Mouse (Mus musculus) testis, adult 2 months (tissue): ENCODE measurements at regions not wholly inside any gene's neighbourhood (a gene's known extent, or its start where the extent isn't known, plus 50 kb on each side); places are given as distances from the start of the nearest gene placed in this dataset.

ENCODE experiments used
- H3K27ac ChIP-seq: fragments of 200-500 bp; 2 replicates; pipeline ENCODE4 v1.5.1; 2012; ENCODE audit warnings: low read depth, low read length; ENCODE audit not compliant: control insufficient read depth, insufficient read depth
- H3K27me3 ChIP-seq: fragments of 200-500 bp; 2 replicates; pipeline ENCODE4 v1.6.1; 2012; ENCODE audit warnings: mild to moderate bottlenecking, low read length, moderate library complexity; ENCODE audit not compliant: control insufficient read depth, insufficient read depth
- H3K36me3 ChIP-seq: fragments of 200-500 bp; 2 replicates; pipeline ENCODE4 v1.6.1; 2012; ENCODE audit warnings: mild to moderate bottlenecking, low read length; ENCODE audit not compliant: control insufficient read depth, insufficient read depth
- H3K4me1 ChIP-seq: fragments of 200-500 bp; 2 replicates; pipeline ENCODE4 v1.6.1; 2012; ENCODE audit warnings: low read length; ENCODE audit not compliant: control insufficient read depth, insufficient read depth
- H3K4me3 ChIP-seq: fragments of 200-500 bp; 2 replicates; pipeline ENCODE4 v1.5.1; 2012; ENCODE audit warnings: low read depth, mild to moderate bottlenecking, low read length, moderate library complexity, mixed read lengths; ENCODE audit not compliant: control insufficient read depth
- CTCF ChIP-seq: fragments of 200-500 bp; IDR thresholded peaks from 2 replicates; pipeline ENCODE4 v1.5.1; 2012; ENCODE audit warnings: low read depth, mild to moderate bottlenecking, inconsistent platforms, low read length, moderate library complexity; ENCODE audit not compliant: control insufficient read depth, insufficient read depth, insufficient replicate concordance
- POLR2A ChIP-seq: fragments of 200-500 bp; IDR thresholded peaks from 2 replicates; pipeline ENCODE4 v1.6.1; 2012; ENCODE audit warnings: low read depth, mild to moderate bottlenecking, inconsistent platforms, low read length, moderate library complexity; ENCODE audit not compliant: control insufficient read depth

DNA sequence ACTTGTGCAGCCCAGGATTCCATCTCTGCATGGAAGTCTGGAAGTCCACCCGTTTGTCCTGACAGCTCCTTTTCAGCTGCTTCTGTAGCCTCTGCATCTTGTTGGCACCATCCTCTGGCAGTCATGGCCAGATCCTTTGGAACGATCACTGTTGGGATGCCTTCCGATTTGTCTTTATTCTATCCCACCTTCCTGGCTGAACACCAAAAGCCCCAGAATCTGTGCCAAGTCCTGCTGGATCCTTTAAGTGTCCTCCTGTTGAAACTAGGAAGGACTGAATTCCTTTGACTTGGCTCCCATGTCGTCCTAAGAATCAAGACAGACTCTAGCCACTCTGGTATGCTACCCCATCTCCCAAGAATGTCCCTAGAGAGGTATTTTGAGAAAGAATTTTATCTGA lies 201.3 kb downstream of the Tex36 start:
- TF ChIP-seq POLR2A (no peak), CTCF (no peak)
- no peak overlapping the region for H3K4me3 ChIP-seq
- H3K27me3 ChIP-seq: no peaks in the 10 kb centered on the region
- no peak overlapping the region for H3K27ac ChIP-seq
- H3K36me3 ChIP-seq: no peaks in the 10 kb centered on the region
- H3K4me1 ChIP-seq: no peaks in the 10 kb centered on the region

DNA sequence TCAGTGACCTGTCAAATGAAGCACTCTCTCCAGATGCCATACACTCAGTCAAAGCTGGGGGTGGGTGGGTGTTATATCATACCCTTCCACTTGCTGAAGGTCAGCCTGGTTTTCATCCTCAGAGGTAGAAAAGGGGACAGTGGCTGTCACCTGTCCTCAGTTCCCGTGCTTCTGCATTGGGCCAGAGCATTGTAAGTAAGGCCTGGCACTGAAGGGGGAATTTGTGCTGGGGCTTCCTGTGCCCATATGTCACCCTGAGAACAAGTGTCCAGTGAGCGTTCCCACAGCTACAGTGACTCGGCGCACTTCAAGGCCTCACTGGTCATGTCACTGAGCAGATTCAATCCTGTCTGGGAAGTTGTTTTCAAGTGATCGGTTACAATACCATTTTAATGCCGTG lies 213.2 kb downstream of the Tex36 start:
- Histone ChIP-seq H3K4me3 (no peak overlapping the region), H3K27me3 (no peaks in the 10 kb centered on the region), H3K27ac (no peak overlapping the region), H3K4me1 (no peaks in the 10 kb centered on the region), H3K36me3 (no peaks in the 10 kb centered on the region)
- TF ChIP-seq CTCF: no peak
- no peak for TF ChIP-seq POLR2A

DNA sequence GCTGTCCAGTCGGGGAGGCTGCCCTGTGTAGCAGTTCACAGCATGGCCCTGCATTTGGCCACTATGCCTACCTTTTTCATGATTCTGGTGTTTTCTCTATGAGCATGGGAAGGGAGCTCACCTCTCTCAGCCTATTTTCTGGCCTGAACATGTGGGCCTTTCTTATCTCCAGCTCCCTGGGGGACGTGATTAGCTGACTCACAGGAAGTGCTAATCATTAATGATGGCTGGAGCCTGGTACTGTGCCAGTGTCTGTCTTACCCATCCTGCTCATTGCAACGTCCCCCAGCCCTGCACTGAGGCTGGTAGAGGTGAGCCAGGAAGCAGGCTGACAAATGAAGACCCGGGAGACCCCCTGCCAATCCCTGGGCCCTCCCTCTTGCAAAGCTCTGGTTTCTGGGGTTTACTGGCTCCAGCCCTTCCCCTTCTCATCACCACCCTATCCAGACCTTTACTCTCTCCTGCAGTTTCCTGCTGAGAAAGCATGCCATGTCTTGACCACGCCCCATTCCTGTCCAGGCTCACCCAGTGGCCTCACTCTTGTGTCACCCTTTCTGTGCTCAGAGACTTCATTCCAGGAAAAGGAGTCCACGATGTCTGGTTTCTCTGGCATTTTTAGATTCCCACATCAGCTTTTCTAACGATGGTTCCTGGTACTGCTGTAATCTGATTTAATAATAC lies 219.8 kb downstream of the Tex36 start:
- Histone ChIP-seq H3K27ac (no peak overlapping the region), H3K4me3 (no peak overlapping the region), H3K4me1 (peaks cover 6% of the 10 kb centered on the region), H3K36me3 (no peaks in the 10 kb centered on the region), H3K27me3 (no peaks in the 10 kb centered on the region)
- TF ChIP-seq CTCF (no peak), POLR2A (no peak)

DNA sequence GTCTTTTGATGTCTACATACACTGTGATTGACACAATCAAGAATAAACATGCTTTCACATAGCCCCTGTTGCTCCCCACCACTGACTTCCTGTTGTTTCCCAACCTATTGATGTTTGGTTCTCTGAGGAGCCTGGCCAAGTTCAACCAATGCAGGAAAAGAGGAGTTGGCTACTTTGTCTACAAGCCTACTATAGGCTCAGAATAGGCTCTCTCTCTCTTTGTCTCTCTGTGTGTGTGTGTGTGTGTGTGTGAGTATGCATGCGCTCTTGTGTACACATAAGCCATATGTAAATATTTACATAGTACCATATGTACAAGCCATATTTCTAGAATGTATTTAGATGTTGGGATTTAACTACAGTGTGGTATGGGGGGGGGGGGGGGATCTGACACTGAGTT lies 222.6 kb downstream of the Tex36 start:
- Histone ChIP-seq H3K36me3 (no peaks in the 10 kb centered on the region), H3K27ac (no peak overlapping the region), H3K4me1 (peaks cover 6% of the 10 kb centered on the region), H3K27me3 (no peaks in the 10 kb centered on the region), H3K4me3 (no peak overlapping the region)
- TF ChIP-seq CTCF (no peak), POLR2A (no peak)

DNA sequence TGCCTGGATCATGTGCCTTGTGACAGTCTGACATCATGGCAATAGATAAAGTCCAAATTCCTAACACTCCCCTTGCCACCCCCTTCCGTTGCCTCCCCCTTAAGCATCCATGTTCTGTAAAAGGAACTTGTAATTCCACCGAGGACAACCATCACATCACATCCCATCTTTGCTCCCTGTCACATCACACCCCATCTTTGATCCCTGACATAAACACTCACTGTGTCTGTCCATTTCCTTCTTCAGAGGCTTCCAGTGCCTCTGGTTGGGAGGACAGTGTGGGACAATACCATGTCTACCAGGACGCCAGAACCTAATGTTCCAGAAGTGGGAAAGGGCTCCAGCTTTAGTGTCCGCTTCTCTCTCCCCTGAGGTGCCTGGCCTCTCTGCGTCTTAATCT lies 223.6 kb downstream of the Tex36 start:
- TF ChIP-seq POLR2A: no peak
- no peak for TF ChIP-seq CTCF
- Histone ChIP-seq H3K4me3 (no peak overlapping the region), H3K27me3 (no peaks in the 10 kb centered on the region), H3K36me3 (no peaks in the 10 kb centered on the region), H3K4me1 (peaks cover 6% of the 10 kb centered on the region), H3K27ac (no peak overlapping the region)

DNA sequence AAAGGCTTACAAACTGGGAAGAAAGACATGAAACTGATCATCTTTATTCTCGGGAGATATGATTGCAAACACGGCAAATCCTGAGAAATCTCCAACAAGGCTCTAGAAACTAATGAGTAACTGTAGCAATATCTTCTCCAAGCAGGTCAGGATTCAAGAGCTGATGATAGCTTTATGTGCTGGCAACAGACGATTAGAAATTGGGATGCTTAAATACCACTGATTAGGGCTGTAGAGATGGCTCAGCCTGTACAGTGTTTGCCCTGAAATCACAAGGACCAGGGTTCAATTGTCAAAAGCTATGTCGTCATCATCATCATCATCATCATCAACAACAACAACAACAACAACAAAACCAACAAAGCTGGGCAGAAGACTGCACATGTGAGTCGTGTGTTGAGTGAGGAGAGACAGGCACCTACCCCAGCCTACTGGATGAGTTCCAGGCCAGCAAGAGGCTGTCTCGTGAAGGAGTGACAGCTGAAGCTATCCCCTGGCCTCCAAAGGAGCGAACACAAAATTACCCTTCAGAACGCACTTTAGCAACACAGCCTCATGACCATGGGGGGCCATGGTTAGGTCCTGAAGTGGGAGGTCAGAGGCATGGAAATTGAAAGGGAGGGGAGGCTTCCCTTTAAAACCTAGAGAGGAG lies 225.0 kb downstream of the Tex36 start:
- Histone ChIP-seq H3K27ac (no peak overlapping the region), H3K36me3 (no peaks in the 10 kb centered on the region), H3K4me3 (no peak overlapping the region), H3K4me1 (peaks cover 6% of the 10 kb centered on the region), H3K27me3 (no peaks in the 10 kb centered on the region)
- no peak for TF ChIP-seq POLR2A
- no peak for TF ChIP-seq CTCF

DNA sequence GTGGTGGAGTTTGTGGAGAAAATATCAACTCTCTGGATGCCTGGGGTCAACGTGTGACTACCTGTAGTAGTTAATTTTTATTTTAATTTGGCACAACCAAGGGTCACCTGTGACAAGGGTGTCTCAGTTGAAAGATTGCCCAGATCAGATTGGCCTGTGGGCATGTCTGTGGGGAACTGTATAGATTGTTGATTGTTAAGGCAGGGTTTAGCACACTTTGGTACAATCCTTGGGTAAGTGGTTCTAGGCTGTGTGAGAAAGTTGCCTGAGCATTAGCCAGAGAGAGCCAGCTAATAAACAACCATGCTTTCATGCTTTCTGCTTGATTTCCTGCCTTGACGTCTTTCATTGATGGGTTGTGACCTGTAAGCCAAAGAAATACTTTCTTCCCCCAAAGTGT lies 229.3 kb downstream of the Tex36 start:
- Histone ChIP-seq H3K4me1 (peaks cover 2% of the 10 kb centered on the region), H3K27me3 (no peaks in the 10 kb centered on the region), H3K36me3 (no peaks in the 10 kb centered on the region), H3K27ac (no peak overlapping the region), H3K4me3 (no peak overlapping the region)
- no peak for TF ChIP-seq POLR2A
- no peak for TF ChIP-seq CTCF
